Mouse (Mus musculus) cortical plate, adult 2 months (tissue): Measurements from ENCODE around the gene Tuba4a.

Experiments used
- CTCF ChIP-seq: fragments of 200-500 bp; IDR thresholded peaks from 2 replicates; pipeline ENCODE4 v1.5.1; 2011; ENCODE audit warnings: mild to moderate bottlenecking, control low read depth, low read length; ENCODE audit not compliant: insufficient read depth; ENCODE audit errors: extremely low read depth
- POLR2A ChIP-seq: fragments of 200-500 bp; IDR thresholded peaks from 2 replicates; pipeline ENCODE4 v1.6.1; 2011; ENCODE audit warnings: mild to moderate bottlenecking, low read length, control low read depth; ENCODE audit not compliant: insufficient read depth; ENCODE audit errors: extremely low read depth

DNA sequence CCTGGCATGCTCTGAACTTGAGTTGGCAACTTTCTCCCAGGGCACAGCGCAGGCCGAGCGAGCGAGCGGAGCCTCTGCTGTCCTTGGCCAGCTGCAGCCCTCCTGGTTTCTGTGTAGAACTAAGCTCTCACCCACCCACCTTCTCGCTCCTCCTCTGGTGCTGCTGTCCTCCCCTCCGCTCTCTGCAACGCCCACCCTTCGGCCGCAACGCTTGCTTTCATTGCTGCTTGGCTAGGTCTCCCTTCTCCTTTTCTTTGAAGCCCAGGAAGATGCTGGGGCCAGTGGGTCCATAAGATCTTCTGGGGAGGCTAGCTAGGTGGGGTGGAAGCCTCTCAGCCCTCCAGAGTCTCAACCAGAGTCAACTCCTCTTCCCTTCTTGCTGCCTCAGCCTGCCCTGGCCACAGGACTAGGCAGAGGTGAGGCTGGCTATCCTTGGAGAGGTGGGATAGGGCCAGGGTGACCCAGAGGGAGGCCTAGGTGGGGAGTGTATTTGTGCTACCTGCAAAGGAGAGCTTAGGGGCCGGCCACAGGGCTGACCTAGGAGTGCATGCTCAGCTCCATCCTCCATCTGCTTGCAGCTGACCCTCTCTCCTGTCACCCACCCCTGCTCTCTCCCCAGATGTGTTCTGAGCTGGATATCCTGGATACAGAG lies 24.6 kb upstream of the Tuba4a start:
- TF ChIP-seq CTCF (no peak), POLR2A (no peak)
